17 mouse cellular contexts compared by ENCODE assay signal in the genomic region with DNA sequence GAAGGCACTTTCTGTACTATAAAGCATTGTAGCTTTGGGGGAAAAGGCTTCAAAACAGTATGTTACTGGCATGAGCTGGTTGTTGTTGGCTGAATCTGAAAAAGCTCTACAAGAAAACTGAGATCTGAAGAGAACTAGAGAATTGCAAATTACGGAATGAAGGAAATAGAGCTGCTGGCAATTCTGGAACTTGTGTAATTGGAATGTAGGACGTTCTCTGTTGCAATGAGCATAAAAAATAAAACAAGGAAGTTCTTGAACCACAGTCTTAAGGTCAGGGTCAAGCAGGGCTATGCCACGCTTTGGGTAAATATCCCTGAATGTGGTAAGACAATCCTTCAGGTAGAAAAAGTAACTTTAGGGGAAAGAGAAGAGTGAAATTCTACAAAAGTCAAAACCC.
"Had no signal": no experiment of that assay in that cellular context is flagged by ENCODE, and none has a peak within 500 bp of the region (broad histone marks: within the 10 kb centered on the region; RNA-seq: fewer than 3 reads in every experiment).

No protein-coding gene starts in this region.

- ATAC-seq: intestine, embryonic 15.5 days; midbrain, embryonic 13.5 days; midbrain, embryonic 16.5 days had no signal

- H3K27me3 ChIP-seq: intestine, embryonic 15.5 days; liver, embryonic 13.5 days; lung, embryonic 15.5 days; megakaryocyte, embryonic 14.5 days; midbrain, embryonic 13.5 days; neural tube, embryonic 13.5 days had no signal

- H3K4me1 ChIP-seq: intestine, embryonic 15.5 days; liver, embryonic 13.5 days; lung, embryonic 15.5 days; megakaryocyte, embryonic 14.5 days; midbrain, embryonic 10.5 days; midbrain, embryonic 13.5 days; neural tube, embryonic 13.5 days had no signal

- H3K27ac ChIP-seq: intestine, embryonic 15.5 days; kidney, postnatal 0 days; left cerebral cortex, adult 2 months; liver, embryonic 13.5 days; lung, embryonic 15.5 days; midbrain, embryonic 10.5 days; midbrain, embryonic 13.5 days; neural tube, embryonic 13.5 days had no signal

- H3K4me3 ChIP-seq: intestine, embryonic 15.5 days; left cerebral cortex, adult 2 months; liver, embryonic 13.5 days; lung, embryonic 15.5 days; megakaryocyte, embryonic 14.5 days; midbrain, embryonic 10.5 days; midbrain, embryonic 13.5 days; myocyte; neural tube, embryonic 13.5 days had no signal

- DNase-seq: kidney, adult 11 months; kidney, postnatal 25 days; layer of hippocampus, postnatal 36 days; liver, embryonic 13.5 days; thymus, adult 2 months; thymus, postnatal 14 days; thymus, postnatal 4 days had no signal

- H3K36me3 ChIP-seq: intestine, embryonic 15.5 days; liver, embryonic 13.5 days; lung, embryonic 15.5 days; midbrain, embryonic 10.5 days; midbrain, embryonic 13.5 days; neural tube, embryonic 13.5 days had no signal
